Mouse (Mus musculus): ENCODE measurements around the gene Hoxb6.
A peak's percentile ranks its signal among the peaks of the same experiment; 100 is the strongest.

The Hoxb6 gene

GRCm38 (mm10) chr11:96269869-96270268 lies 22.4 kb upstream of the Hoxb6 start:
- DNase-seq (ENCODE audit: low spot score) = no peak

GRCm38 (mm10) chr11:96270996-96271540 lies 21.2 kb upstream of the Hoxb6 start, which contains the start of gene Hoxb9:
Gene Hoxb9, plus strand, starts transcription at chr11:96271457.
- DNase-seq (ENCODE audit: low spot score) = peak; percentile 71

GRCm38 (mm10) chr11:96271541-96272011 lies 20.7 kb upstream of the Hoxb6 start:
- peak; percentile 50 for DNase-seq (ENCODE audit: low spot score)

GRCm38 (mm10) chr11:96272024-96272921 lies 20.0 kb upstream of the Hoxb6 start:
- peak; percentile 53 for DNase-seq (ENCODE audit: low spot score)

GRCm38 (mm10) chr11:96274428-96274827 lies 17.8 kb upstream of the Hoxb6 start:
- no peak for DNase-seq (ENCODE audit: low spot score)

GRCm38 (mm10) chr11:96275896-96276295 lies 16.4 kb upstream of the Hoxb6 start:
- no peak for DNase-seq (ENCODE audit: low spot score)

- no peak for DNase-seq (ENCODE audit: low spot score)
Measured at GRCm38 (mm10) chr11:96277151-96278044, 14.9 kb upstream of the Hoxb6 start.

GRCm38 (mm10) chr11:96278324-96278723 lies 14.0 kb upstream of the Hoxb6 start:
- no peak for DNase-seq (ENCODE audit: low spot score)

- DNase-seq (ENCODE audit: low spot score) = no peak
Measured at GRCm38 (mm10) chr11:96278773-96279172, 13.5 kb upstream of the Hoxb6 start.

GRCm38 (mm10) chr11:96279421-96280233 lies 12.6 kb upstream of the Hoxb6 start:
- DNase-seq (ENCODE audit: low spot score) = no peak

- no peak for DNase-seq (ENCODE audit: low spot score)
Measured at GRCm38 (mm10) chr11:96280399-96281378, 11.6 kb upstream of the Hoxb6 start.

GRCm38 (mm10) chr11:96281396-96281795 lies 10.9 kb upstream of the Hoxb6 start:
- DNase-seq (ENCODE audit: low spot score) = no peak

- DNase-seq (ENCODE audit: low spot score) = no peak
Measured at GRCm38 (mm10) chr11:96281855-96282570, 10.3 kb upstream of the Hoxb6 start, which contains the start of gene Hoxb8. Gene Hoxb8, plus strand, starts transcription at chr11:96281905.

GRCm38 (mm10) chr11:96282795-96283430 lies 9.4 kb upstream of the Hoxb6 start:
- peak; percentile 56 for DNase-seq (ENCODE audit: low spot score)

GRCm38 (mm10) chr11:96284041-96284749 lies 8.1 kb upstream of the Hoxb6 start:
- peak; percentile 56 for DNase-seq (ENCODE audit: low spot score)

- DNase-seq (ENCODE audit: low spot score) = peak; percentile 90
Measured at GRCm38 (mm10) chr11:96284774-96285734, 7.2 kb upstream of the Hoxb6 start.

Measured in yolk sac, embryonic 10.5 days (tissue).